20 mouse cellular contexts compared by ENCODE assay signal in genomic region chr6:145950626-145951025, GRCm38 (mm10). TPM values are rescaled to one million over a fixed set of nuclear protein-coding genes. Genes with fewer than 3 reads are reported as not detected.
DNase-seq lines count a peak whose midpoint lies in the region; ATAC-seq and TF ChIP-seq lines count a peak whose summit lies in the region.
"Had no signal": no experiment of that assay in that cellular context is flagged by ENCODE, and none has a peak within 500 bp of the region (broad histone marks: within the 10 kb centered on the region; RNA-seq: fewer than 3 reads in every experiment).

No protein-coding gene starts in this region.

- TF ChIP-seq POLR2A in embryonic fibroblast, embryonic 13.5 days (IDR thresholded peaks at IDR 0.05; ENCODE audit: low read depth, low read length) = no peak

- no peak for TF ChIP-seq CTCF in heart, postnatal 0 days (IDR thresholded peaks at IDR 0.05; ENCODE audit: low read depth)
- no peak for TF ChIP-seq CTCF in embryonic fibroblast, embryonic 13.5 days (IDR thresholded peaks at IDR 0.05; ENCODE audit: borderline replicate concordance, insufficient read depth, low read length)

- WGBS in heart, postnatal 0 days = 38% methylated on average over 5 of the region's 5 CpGs

- peak; percentile 91 for DNase-seq in heart, adult 11 months
- DNase-seq in heart, postnatal 36 days = no peak
- DNase-seq in heart, postnatal 0 days (ENCODE audit: low spot score) = peak; percentile 60
- DNase-seq in heart, postnatal 4 days = no peak
- peak; percentile 76 for DNase-seq in Muller cell, postnatal 12 days (ENCODE audit: inconsistent ontology term)
- DNase-seq in adipocyte (ENCODE audit: low spot score) = no peak
- DNase-seq: adrenal gland, adult 2 months; adrenal gland, postnatal 36 days; cerebellum, adult 2 months; cerebellum, postnatal 10 days; kidney, adult 11 months; kidney, adult 9 months had no signal

- no peaks in the 10 kb centered on the region for H3K27me3 ChIP-seq in heart, postnatal 0 days (ENCODE audit: control insufficient read depth, insufficient read depth, low read length)
- H3K27me3 ChIP-seq: embryonic facial prominence, embryonic 15.5 days; forebrain, embryonic 15.5 days; heart, embryonic 15.5 days; hindbrain, embryonic 15.5 days had no signal

- H3K36me3 ChIP-seq in heart, postnatal 0 days (replicated peaks; ENCODE audit: control insufficient read depth, insufficient read depth, low read length) = no peaks in the 10 kb centered on the region; the same call in 1 of the 2 replicates
- H3K36me3 ChIP-seq: embryonic facial prominence, embryonic 15.5 days; forebrain, embryonic 15.5 days; heart, embryonic 15.5 days; hindbrain, embryonic 10.5 days; hindbrain, embryonic 15.5 days had no signal

- peak; percentile 61 for ATAC-seq in heart, postnatal 0 days (ENCODE audit: insufficient read depth, low read depth)
- ATAC-seq: activated CD4-positive, CD25-positive, alpha-beta regulatory T cell, adult 4 months; forebrain, embryonic 15.5 days had no signal

- TF ChIP-seq EP300 in heart, postnatal 0 days (IDR thresholded peaks at IDR 0.05; ENCODE audit: low read depth) = no peak

- no peak overlapping the region for H3K4me3 ChIP-seq in heart, postnatal 0 days (ENCODE audit: low read depth, low read length)
- H3K4me3 ChIP-seq in embryonic fibroblast, embryonic 13.5 days (ENCODE audit: insufficient read depth, low read length) = no peak overlapping the region
- H3K4me3 ChIP-seq: embryonic facial prominence, embryonic 15.5 days; forebrain, embryonic 15.5 days; heart, embryonic 15.5 days; hindbrain, embryonic 10.5 days; hindbrain, embryonic 15.5 days had no signal

- no peaks in the 10 kb centered on the region for H3K9me3 ChIP-seq in heart, postnatal 0 days (replicated peaks; ENCODE audit: control insufficient read depth, low read length)
- H3K9me3 ChIP-seq: embryonic facial prominence, embryonic 15.5 days; forebrain, embryonic 15.5 days; heart, embryonic 15.5 days; hindbrain, embryonic 10.5 days; hindbrain, embryonic 15.5 days had no signal

- H3K27ac ChIP-seq in heart, postnatal 0 days (ENCODE audit: low read depth) = peak overlapping the region; percentile 56; the same call in 1 of the 2 replicates
- H3K27ac ChIP-seq in embryonic fibroblast, embryonic 13.5 days (ENCODE audit: insufficient read depth, low read length) = 0 out of 2 replicates have a peak overlapping the region, but pooled peaks have one; percentile 35
- H3K27ac ChIP-seq: embryonic facial prominence, embryonic 15.5 days; forebrain, embryonic 15.5 days; heart, embryonic 15.5 days; hindbrain, embryonic 10.5 days; hindbrain, embryonic 15.5 days; kidney, postnatal 0 days had no signal

- H3K4me2 ChIP-seq in heart, postnatal 0 days (ENCODE audit: low read depth, low read length) = no peak overlapping the region
- H3K4me2 ChIP-seq: embryonic facial prominence, embryonic 15.5 days; forebrain, embryonic 15.5 days; heart, embryonic 15.5 days; hindbrain, embryonic 15.5 days had no signal

- intact Hi-C loops in heart, postnatal 36 days (cut with DNase I) = no loop called here

- H3K4me1 ChIP-seq in heart, postnatal 0 days (ENCODE audit: control insufficient read depth, insufficient read depth) = peaks cover 65% of the 10 kb centered on the region
- H3K4me1 ChIP-seq in embryonic fibroblast, embryonic 13.5 days (ENCODE audit: control insufficient read depth, insufficient read depth, low read length) = peaks cover 2% of the 10 kb centered on the region; the same call in 1 of the 2 replicates
- H3K4me1 ChIP-seq: hindbrain, embryonic 15.5 days had no signal

- no peak overlapping the region for H3K9ac ChIP-seq in heart, postnatal 0 days (replicated peaks; ENCODE audit: low read depth, low read length)
- H3K9ac ChIP-seq: embryonic facial prominence, embryonic 15.5 days; forebrain, embryonic 15.5 days; heart, embryonic 15.5 days; hindbrain, embryonic 15.5 days had no signal

RNA-seq across cellular contexts. Expression of gene Sspn, which starts 19.2 kb away (rescaled TPM):
- total RNA-seq in heart, postnatal 36 days (2021) = 100 to 1,000 TPM; 131 to 132 TPM
- total RNA-seq in heart, postnatal 0 days (2014; rRNA removed; ENCODE audit: low replicate concordance) = 64.2 and 74.1 TPM in 2 replicates
- 92.0 and 93.6 TPM in 2 replicates for polyA plus RNA-seq in heart, postnatal 0 days (2015; fragmentation: Nextera tagmentation; extraction: Ambion mirVana)
- 100 to 1,000 TPM; 103 to 104 TPM for total RNA-seq in heart, postnatal 4 days (2021)
- 19.1 and 25.0 TPM in 2 replicates for polyA plus RNA-seq in embryonic fibroblast, embryonic 13.5 days (2011; ENCODE audit: insufficient read length, low read depth, missing spikeins)
- polyA plus RNA-seq: activated CD4-positive, CD25-positive, alpha-beta regulatory T cell, adult 4 months had no signal

Comparison
In these comparisons a context has a peak if more than half of its experiments do, and no peak if none do; other contexts are left out.
1. DNase-seq: peak in heart, adult 11 months (single experiment), heart, postnatal 0 days (single experiment) and Muller cell, postnatal 12 days (single experiment); none in heart, postnatal 36 days (0 of 2), heart, postnatal 4 days (single experiment) and adipocyte (single experiment).